Mouse (Mus musculus): ENCODE measurements at regions not wholly inside any gene's neighbourhood (a gene's known extent, or its start where the extent isn't known, plus 50 kb on each side); places are given as distances from the start of the nearest gene placed in this dataset.
A peak's percentile ranks its signal among the peaks of the same experiment; 100 is the strongest.

DNA sequence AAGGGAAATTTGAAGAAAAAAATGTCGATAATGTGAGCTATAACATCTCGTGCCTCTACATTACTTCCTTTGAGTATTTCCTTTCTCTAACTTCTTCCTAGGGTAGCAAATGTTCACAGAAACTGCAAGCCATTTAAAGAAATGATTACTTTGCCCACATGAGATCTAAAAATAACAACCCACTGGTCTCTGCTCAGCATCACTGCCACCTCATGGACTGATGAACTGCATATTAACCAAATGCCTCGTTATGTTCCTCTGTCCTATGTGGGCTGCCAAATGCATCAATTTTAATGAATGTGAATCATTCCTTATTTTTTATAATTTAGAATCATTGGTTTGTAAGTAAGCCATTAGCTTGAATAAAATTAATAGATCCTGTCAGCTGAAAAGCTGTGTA, 590.0 kb upstream of the Nr3c2 start:
- DNase-seq (ENCODE audit: low spot score): no peak

DNA sequence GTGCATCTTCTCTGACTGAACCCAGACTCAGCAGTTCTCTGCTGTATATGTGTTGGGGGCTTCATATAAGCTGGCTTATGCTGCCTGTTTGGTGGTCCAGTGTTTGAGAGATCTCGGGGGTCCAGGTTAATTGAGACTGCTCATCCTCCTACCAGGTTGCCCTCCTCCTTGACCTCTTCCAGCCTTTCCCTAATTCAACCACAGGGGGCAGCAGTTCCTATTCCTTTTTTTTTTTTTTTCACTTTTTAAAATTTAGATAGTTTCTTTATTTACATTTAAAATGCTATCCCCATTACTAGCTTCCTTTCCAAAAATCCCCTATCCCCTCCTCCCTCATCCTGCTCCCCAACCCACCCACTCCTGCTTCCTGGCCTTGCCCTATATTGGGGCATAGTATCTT, 570.7 kb upstream of the Nr3c2 start:
- no peak for DNase-seq (ENCODE audit: low spot score)

- DNase-seq (ENCODE audit: low spot score): no peak
These were observed 556.2 kb upstream of the Nr3c2 start for GRCm38 (mm10) chr8:76343072-76343471.

GRCm38 (mm10) chr8:76346150-76346549, 553.1 kb upstream of the Nr3c2 start:
- no peak for DNase-seq (ENCODE audit: low spot score)

- no peak for DNase-seq (ENCODE audit: low spot score)
These were observed 552.4 kb upstream of the Nr3c2 start for GRCm38 (mm10) chr8:76346832-76347231.

- no peak for DNase-seq (ENCODE audit: low spot score)
These were observed 524.9 kb upstream of the Nr3c2 start for GRCm38 (mm10) chr8:76374314-76374713.

DNA sequence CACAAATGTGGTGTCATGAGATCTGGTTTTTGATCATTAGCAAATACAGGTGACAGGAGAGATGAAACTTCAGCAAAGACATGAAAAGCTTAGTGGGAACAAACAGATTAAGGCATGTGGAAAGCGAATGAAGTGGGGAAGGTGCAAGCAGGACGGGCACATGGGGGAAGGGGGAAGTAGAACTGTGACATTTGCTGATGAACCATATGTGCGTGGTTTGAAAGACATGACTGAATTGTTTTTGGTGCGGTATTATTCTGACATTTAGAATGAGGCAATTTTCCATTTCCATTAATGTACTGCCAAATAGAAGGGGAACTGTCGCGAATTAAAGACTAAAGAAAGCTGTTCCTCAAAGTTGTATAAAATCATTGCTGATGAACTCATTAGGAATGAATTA, 521.5 kb upstream of the Nr3c2 start:
- no peak for DNase-seq (ENCODE audit: low spot score)

GRCm38 (mm10) chr8:76381643-76382042, 517.6 kb upstream of the Nr3c2 start:
- no peak for DNase-seq (ENCODE audit: low spot score)

DNA sequence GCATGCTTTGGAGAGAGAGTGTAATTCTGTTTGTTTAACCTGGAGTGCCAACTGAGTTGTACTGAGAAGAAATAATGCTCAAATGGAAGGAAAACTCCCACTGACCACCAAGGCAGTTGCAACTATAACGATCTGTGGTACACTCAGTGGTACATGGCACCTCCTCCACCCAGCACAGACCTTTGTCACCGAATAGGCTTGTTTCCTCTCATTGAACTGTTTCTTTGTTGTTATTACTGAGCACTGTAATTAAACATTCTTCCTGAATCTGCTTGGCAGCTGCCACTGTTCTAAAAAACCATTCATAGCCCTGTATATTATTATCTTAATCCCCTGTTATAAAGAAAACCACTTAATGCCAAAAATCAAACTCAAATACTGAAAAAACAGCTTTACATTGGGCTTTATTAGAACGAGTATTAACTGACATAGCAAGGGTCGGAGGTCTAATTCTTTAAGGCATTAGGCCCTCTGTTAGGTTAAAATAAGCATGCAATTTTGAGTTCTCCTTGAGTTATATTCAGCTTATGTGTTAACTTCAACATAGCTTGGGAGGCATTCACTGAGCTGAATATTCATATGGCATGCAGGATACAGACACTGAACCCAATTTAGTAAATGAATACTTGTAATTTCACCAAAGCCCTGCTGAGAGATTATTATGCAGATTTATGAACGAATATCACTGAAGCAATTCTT, 515.5 kb upstream of the Nr3c2 start:
- no peak for DNase-seq (ENCODE audit: low spot score)

- DNase-seq (ENCODE audit: low spot score): no peak
These were observed 515.0 kb upstream of the Nr3c2 start for GRCm38 (mm10) chr8:76384282-76384637.

GRCm38 (mm10) chr8:76392004-76392403, 507.2 kb upstream of the Nr3c2 start:
- DNase-seq (ENCODE audit: low spot score): no peak

DNA sequence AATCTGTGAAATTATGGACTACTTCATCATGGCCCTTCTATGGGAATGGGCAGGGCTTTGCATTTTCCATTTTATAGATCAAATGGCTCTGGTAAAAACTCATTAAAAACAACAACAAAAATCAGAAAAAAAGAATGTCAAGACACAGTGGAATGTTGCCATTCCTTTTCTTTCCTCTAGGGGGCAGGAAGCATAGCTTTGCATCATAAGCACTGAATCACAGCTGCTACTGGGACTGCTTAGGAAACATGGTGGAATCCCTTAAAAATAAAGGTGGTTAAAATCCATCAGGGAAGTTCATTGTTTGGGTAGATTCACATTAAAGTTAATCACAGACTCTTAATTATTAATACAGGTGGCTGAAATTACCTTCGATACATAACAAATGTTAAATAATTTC, 476.8 kb upstream of the Nr3c2 start:
- peak; percentile 9 for DNase-seq (ENCODE audit: low spot score)

GRCm38 (mm10) chr8:76422861-76423532, 476.2 kb upstream of the Nr3c2 start:
- no peak for DNase-seq (ENCODE audit: low spot score)

- DNase-seq (ENCODE audit: low spot score): no peak
These were observed 469.4 kb upstream of the Nr3c2 start for GRCm38 (mm10) chr8:76429818-76430217.

- DNase-seq (ENCODE audit: low spot score): no peak
These were observed 466.4 kb upstream of the Nr3c2 start for GRCm38 (mm10) chr8:76432813-76433212.

DNA sequence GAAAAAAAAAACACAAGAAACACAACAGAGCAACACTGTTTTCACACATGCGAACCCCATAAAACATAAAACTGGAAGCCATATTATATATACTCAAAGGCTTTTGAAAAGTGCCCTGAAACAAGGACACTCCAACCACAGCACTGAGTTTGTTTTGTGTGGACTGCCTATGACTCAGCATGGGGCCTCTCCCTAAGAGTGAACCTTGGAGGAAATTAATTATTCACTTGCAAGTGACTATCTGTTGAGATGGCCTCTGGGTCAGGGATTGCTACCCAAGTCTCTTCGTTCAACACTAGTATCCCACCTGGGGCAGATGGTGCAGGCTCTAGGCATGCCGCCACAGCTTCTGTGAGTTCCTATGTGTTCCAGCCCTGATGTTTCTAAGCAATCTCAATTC, 461.3 kb upstream of the Nr3c2 start:
- DNase-seq (ENCODE audit: low spot score): no peak

DNA sequence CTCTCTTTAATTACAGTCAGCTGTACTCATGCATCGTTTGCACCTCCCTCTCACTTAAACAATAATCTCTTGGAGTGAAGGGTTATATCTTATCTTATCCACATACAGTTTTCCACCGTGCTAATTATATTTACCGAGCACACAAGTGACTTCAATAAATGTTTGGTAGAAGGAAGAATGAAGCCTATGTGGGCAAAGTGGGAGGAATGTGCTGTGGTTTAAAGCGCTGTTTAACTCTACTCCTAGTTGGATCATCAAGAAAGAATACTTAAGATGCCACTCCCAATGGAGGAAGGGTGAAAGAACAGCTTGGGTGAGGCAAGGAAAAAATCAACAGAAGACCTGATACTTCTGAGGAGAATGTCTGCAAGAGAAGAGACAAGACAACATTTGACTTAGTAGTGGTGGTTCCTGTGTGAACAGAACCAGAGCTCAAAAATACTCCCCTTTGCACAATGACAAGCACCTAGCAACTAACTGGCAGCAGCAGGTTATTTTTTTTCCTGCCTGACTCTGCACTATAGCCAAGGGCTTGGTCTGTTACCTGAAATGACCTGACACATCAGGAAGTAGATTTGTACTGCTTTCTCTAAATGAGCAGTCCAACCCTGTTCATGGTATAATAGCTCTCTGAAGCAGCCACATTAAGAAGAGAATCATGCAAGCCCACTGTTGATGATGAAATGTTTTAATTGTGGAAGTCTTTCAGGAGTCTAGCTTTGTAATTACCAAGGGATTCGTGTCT, 424.6 kb upstream of the Nr3c2 start:
- no peak for DNase-seq (ENCODE audit: low spot score)

DNA sequence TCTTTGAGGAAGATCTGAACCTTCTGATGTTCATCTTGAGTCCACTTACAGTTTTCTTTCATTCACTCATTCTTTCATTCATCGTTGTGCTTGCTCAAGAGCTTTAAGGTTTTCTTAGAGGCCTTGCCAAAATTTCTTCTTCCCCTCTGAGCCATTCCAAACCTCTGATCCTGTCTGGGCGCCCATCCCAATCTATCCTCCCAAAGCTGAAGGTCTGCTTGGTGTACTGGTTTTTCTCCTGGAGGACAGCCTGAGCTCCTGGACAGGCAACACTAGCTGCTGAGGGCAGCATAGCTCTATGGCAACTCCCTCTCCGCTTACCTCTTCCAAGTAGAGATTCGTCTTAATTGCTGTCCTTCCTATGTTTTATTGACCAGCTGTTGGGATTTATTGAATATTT, 420.3 kb upstream of the Nr3c2 start:
- no peak for DNase-seq (ENCODE audit: low spot score)

GRCm38 (mm10) chr8:76503621-76504020, 395.6 kb upstream of the Nr3c2 start:
- DNase-seq (ENCODE audit: low spot score): no peak

GRCm38 (mm10) chr8:76507247-76507646, 392.0 kb upstream of the Nr3c2 start:
- no peak for DNase-seq (ENCODE audit: low spot score)

- no peak for DNase-seq (ENCODE audit: low spot score)
These were observed 390.0 kb upstream of the Nr3c2 start for GRCm38 (mm10) chr8:76509201-76509600.

DNA sequence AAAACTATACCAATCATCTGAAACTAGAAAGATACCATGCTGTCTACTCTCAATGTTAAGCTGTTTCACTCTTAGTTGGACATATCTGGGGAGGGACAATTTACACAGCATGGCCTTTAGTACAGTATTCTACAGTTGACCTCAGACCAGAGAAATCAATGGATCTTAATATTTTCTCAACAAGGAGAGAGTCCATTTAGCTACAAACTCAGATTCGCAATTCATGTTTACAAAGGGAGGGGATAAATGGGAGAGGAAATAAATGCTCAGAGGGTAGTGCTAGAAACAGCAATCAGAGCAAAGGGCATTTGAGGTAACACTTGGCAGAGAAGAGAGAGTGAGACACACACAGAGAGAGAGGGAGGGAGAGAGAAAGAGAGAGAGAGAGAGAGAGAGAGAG, 385.1 kb upstream of the Nr3c2 start:
- DNase-seq (ENCODE audit: low spot score): no peak

DNA sequence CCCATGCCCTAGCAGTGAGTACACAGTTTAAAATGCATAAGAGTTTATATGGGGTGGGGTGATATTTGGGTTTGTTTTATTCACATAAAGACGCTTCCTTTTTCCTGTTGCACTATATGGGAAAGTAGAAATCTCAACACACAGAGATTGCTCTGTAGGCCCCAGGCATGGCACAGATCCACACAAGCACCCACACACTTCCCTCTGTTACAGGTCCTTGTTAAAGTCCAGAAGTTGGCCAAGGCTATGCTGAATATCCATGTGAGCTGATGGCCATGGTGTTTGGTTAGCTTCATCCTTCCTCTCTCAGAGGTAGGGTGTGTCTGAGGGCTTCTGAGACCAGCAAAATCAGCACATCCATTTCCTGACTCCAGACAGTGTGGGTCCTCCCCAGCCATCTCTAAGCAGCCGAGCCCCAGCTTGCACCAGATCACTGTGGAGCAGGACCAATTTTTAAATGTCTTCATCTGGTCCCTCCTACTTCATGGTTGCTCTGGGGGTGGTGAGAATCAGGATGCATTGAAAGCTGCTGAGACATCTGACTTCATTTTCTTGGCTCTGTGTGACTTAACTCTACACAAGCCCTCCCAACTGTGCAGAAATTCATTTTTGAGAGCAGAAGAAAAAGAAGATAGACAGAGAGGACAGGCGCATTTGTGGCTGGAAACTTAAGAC, 360.3 kb upstream of the Nr3c2 start:
- no peak for DNase-seq (ENCODE audit: low spot score)

Data from embryo, embryonic 10.5 days (tissue).